Comparison of ENCODE assay signal across 8 mouse cellular contexts in genomic region chr9:64020171-64020605, GRCm38 (mm10). TPM values are rescaled to one million over a fixed set of nuclear protein-coding genes. Genes with fewer than 3 reads are reported as not detected.
A peak's percentile ranks its signal among the peaks of the same experiment; 100 is the strongest.
DNase-seq lines count a peak whose midpoint lies in the region; ATAC-seq and TF ChIP-seq lines count a peak whose summit lies in the region.

No protein-coding gene starts in this region.

- H3K4me1 ChIP-seq in bone marrow macrophage, adult 2 months (ENCODE audit: control insufficient read depth, insufficient read depth, low read length): peaks cover 7% of the 10 kb centered on the region
- H3K4me1 ChIP-seq in limb, embryonic 10.5 days: peaks cover 80% of the 10 kb centered on the region
- H3K4me1 ChIP-seq in midbrain, embryonic 13.5 days (replicated peaks): peaks cover 77% of the 10 kb centered on the region

- no peak for TF ChIP-seq POLR2A in bone marrow macrophage, adult 2 months (IDR thresholded peaks at IDR 0.05; ENCODE audit: borderline replicate concordance, low read depth, low read length)

- DNase-seq in left cerebral cortex, adult 2 months (ENCODE audit: extremely low spot score in 1 of 2, low spot score in 2 of 2): no peak
- no peak for DNase-seq in left cerebral cortex, postnatal 14 days (ENCODE audit: low spot score in 2 of 2)
- DNase-seq in heart, adult 8-10 months (ENCODE audit: low spot score): peak; percentile 12
- peak; percentile 66 for DNase-seq in limb, embryonic 10.5 days (ENCODE audit: low spot score)
- no peak for DNase-seq in layer of hippocampus, postnatal 14 days (ENCODE audit: low spot score in 2 of 2)
- DNase-seq in right cerebral cortex, postnatal 10 days (ENCODE audit: low spot score in 2 of 2): no peak

- H3K27me3 ChIP-seq in limb, embryonic 10.5 days (ENCODE audit: low read depth, poor library complexity, severe bottlenecking): no peaks in the 10 kb centered on the region
- H3K27me3 ChIP-seq in midbrain, embryonic 13.5 days: peaks cover 50% of the 10 kb centered on the region

- H3K9me3 ChIP-seq in limb, embryonic 10.5 days (replicated peaks): no peaks in the 10 kb centered on the region
- H3K9me3 ChIP-seq in midbrain, embryonic 13.5 days: no peaks in the 10 kb centered on the region

- peak overlapping the region; percentile 39 for H3K4me3 ChIP-seq in left cerebral cortex, adult 2 months
- peak overlapping the region; percentile 57 for H3K4me3 ChIP-seq in bone marrow macrophage, adult 2 months (ENCODE audit: insufficient read depth, low read length)
- peak overlapping the region; percentile 94 for H3K4me3 ChIP-seq in limb, embryonic 10.5 days
- H3K4me3 ChIP-seq in midbrain, embryonic 13.5 days (replicated peaks): peak overlapping the region; percentile 50

- peak overlapping the region; percentile 93 for H3K4me2 ChIP-seq in midbrain, embryonic 13.5 days (replicated peaks)

- TF ChIP-seq CTCF in left cerebral cortex, adult 2 months (IDR thresholded peaks at IDR 0.05): no peak
- TF ChIP-seq CTCF in bone marrow macrophage, adult 2 months (IDR thresholded peaks at IDR 0.05; ENCODE audit: low read depth, low read length): no peak

- no peak overlapping the region for H3K27ac ChIP-seq in left cerebral cortex, adult 2 months
- no peak overlapping the region for H3K27ac ChIP-seq in bone marrow macrophage, adult 2 months (ENCODE audit: insufficient read depth, low read depth, low read length)
- peak overlapping the region; percentile 99 for H3K27ac ChIP-seq in limb, embryonic 10.5 days
- no peak overlapping the region for H3K27ac ChIP-seq in midbrain, embryonic 13.5 days

- H3K36me3 ChIP-seq in limb, embryonic 10.5 days: peaks cover 24% of the 10 kb centered on the region
- H3K36me3 ChIP-seq in midbrain, embryonic 13.5 days: no peaks in the 10 kb centered on the region

- intact Hi-C loops in left cerebral cortex, adult 2 months (cut with DNase I): loop anchor here (10.0 kb wide), 1 partner anchor 875 kb away; the partner anchor contains the start of gene Skor1
- intact Hi-C loops in left cerebral cortex, postnatal 14 days (cut with DNase I): loop anchor here (5.0 kb wide), 1 partner anchor 63 kb away; no protein-coding TSS in a partner anchor

- WGBS in limb, embryonic 10.5 days: under 1% methylated on average over 50 of the region's 50 CpGs
- under 1% methylated on average over 50 of the region's 50 CpGs for WGBS in midbrain, embryonic 13.5 days

- ATAC-seq in midbrain, embryonic 13.5 days: no peak

- peak overlapping the region; percentile 77 for H3K9ac ChIP-seq in midbrain, embryonic 13.5 days (replicated peaks)

RNA-seq across cellular contexts. Expression of gene Smad6, which starts 1.7 kb away (rescaled TPM):
- 1 to 10 TPM; 2.6 to 2.8 TPM for total RNA-seq in left cerebral cortex, adult 2 months (2021)
- 1 to 10 TPM; 1.8 to 2.3 TPM for total RNA-seq in left cerebral cortex, postnatal 14 days (2021)
- polyA plus RNA-seq in bone marrow macrophage, adult 2 months (2012; ENCODE audit: insufficient read depth, insufficient read length, missing spikeins): 0.62 and 0.72 TPM in 2 replicates
- 10 to 100 TPM; 10.9 to 16.5 (median 11.9) TPM for total RNA-seq in heart, adult 8-10 months (2022)
- polyA plus RNA-seq in limb, embryonic 10.5 days (2016; fragmentation: Nextera tagmentation; extraction: Ambion mirVana): 10.9 and 11.4 TPM in 2 replicates
- polyA plus RNA-seq in midbrain, embryonic 13.5 days (2015; fragmentation: Nextera tagmentation; extraction: Ambion mirVana): 1.2 and 2.4 TPM in 2 replicates
- total RNA-seq in layer of hippocampus, postnatal 14 days (2021): 1 to 10 TPM; 2.6 to 2.9 TPM

Comparison
In these comparisons a context has a peak if more than half of its experiments do, and no peak if none do; other contexts are left out.
1. DNase-seq: peak in heart, adult 8-10 months (single experiment) and limb, embryonic 10.5 days (single experiment); none in left cerebral cortex, adult 2 months (0 of 2), left cerebral cortex, postnatal 14 days (0 of 2), layer of hippocampus, postnatal 14 days (0 of 2) and right cerebral cortex, postnatal 10 days (0 of 2).
2. H3K4me3 ChIP-seq: peak in every context shown above with its lines; median percentile 94 in limb, embryonic 10.5 days; 57 in bone marrow macrophage, adult 2 months; 50 in midbrain, embryonic 13.5 days; 39 in left cerebral cortex, adult 2 months.